Mouse (Mus musculus) embryonic stem cell, embryonic (primary cell): ENCODE results near the gene Fcer2a.

Source experiments
- CTCF ChIA-PET, 4 experiments: fragments of 300-600 bp in 2 of 4; fragments of 350-600 bp in 2 of 4; sonication (Branson Sonifier 250); formaldehyde crosslinking; loops; one replicate each; lab custom pipeline; 2022; ENCODE audit warnings: inconsistent platforms in 2 of 4; lab: Charles Lee
- POLR2A ChIA-PET, 4 experiments: fragments of 300-600 bp in 2 of 4; fragments of 350-600 bp in 2 of 4; sonication (Branson Sonifier 250); formaldehyde crosslinking; loops; one replicate each; lab custom pipeline; 2022; ENCODE audit warnings: antibody characterized with exemption in 4 of 4, inconsistent platforms in 1 of 4; lab: Charles Lee

Fcer2a gene

DNA sequence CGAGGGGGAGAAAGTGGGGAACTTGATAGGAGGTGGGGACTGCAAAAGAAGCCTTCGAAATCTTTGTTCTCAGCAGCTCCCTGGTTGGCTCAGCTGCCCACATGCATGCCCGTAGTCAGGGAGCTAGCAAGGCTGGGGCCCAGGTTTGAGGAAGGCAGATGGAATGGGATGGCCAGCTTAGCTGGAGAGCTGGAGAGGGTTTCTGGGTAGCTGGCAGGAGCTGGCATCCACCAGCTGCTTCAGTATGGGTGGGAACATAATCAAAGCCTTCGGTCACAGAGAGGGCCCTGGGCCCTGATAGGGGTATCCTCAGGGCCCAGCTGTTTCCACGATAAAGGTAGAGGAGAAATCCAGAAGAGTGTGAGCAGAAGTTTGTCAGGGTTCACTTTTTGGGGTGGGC, 11.5 kb downstream of the Fcer2a start:
- POLR2A ChIA-PET = interaction anchor here in 1 of 4 experiments (1.4 kb wide), 1 partner anchor 62 kb away, joined by 3 read pairs; no protein-coding TSS in a partner anchor
- CTCF ChIA-PET = interaction anchor here in 1 of 4 experiments (1.3 kb wide), 1 partner anchor 11 kb away, joined by 3 read pairs; the partner anchor contains the start of gene Fcor

DNA sequence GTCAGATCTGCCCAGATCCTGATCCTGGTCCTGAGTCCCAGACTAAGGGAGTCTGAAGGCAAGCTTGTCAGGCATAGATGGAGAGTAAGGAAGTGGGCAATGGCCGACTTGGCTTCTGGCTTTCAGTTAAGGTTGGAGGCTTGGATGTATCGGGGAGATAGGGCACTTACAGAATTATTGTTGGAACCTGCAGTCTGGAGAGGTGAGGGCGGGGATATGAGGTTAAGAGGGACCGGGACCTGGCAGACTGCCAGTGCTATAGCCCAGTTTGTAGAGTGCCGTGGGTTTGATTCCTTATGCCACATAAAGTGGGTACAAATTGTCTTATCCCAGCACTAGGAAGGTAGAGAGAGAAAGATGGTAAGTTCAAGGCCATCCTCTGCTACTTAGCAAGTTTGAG, 14.3 kb downstream of the Fcer2a start:
- ChIA-PET CTCF (no interaction called here), POLR2A (interaction anchor here in 1 of 4 experiments (0.6 to 1.0 kb wide), 4 partner anchors 23 to 274 kb away, joined by 3 read pairs; partner anchors contain the start of gene Camsap3)

DNA sequence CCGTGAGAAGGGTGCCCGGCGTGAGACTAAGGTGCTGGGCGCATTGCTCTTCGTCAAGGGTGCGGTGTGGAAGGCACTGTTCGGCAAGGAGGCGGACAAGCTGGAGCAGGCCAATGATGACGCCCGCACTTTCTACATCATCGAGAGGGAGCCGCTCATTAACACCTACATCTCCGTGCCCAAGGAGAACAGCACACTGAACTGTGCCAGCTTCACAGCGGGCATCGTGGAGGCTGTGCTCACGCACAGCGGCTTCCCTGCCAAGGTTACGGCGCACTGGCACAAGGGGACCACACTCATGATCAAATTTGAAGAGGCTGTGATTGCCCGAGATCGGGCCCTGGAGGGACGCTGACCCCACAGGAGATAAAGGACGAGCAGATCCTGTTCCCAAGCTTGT, 14.7 kb downstream of the Fcer2a start:
- CTCF ChIA-PET = no interaction called here
- POLR2A ChIA-PET = interaction anchor here in 2 of 4 experiments (0.6 to 1.0 kb wide), 5 partner anchors 23 to 636 kb away, joined by 3 to 4 read pairs (median 3); partner anchors contain the start of gene Camsap3 (in 1 of the 2)

DNA sequence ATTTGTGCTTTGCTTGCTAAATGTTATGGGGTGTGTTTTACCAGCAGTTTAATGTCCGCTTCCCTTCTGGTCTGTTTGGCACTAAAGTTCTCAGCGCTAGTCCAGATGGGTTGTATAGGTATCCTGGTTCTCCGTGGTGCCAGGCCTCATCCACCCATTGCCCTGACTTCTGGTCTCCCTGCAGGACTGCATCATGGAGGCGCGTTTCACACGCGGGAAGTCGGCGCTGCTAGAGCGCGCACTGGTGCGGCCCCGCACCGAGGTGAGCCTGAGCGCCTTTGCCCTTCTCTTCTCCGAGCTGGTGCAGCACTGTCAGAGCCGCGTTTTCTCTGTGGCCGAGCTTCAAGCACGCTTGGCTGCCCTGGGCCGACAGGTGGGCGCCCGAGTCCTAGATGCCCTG, 15.1 kb downstream of the Fcer2a start:
- POLR2A ChIA-PET = interaction anchor here in 2 of 4 experiments (0.6 to 1.1 kb wide), 5 partner anchors 22 to 636 kb away, joined by 3 to 4 read pairs (median 3); partner anchors contain the start of gene Camsap3 (in 1 of the 2)

DNA sequence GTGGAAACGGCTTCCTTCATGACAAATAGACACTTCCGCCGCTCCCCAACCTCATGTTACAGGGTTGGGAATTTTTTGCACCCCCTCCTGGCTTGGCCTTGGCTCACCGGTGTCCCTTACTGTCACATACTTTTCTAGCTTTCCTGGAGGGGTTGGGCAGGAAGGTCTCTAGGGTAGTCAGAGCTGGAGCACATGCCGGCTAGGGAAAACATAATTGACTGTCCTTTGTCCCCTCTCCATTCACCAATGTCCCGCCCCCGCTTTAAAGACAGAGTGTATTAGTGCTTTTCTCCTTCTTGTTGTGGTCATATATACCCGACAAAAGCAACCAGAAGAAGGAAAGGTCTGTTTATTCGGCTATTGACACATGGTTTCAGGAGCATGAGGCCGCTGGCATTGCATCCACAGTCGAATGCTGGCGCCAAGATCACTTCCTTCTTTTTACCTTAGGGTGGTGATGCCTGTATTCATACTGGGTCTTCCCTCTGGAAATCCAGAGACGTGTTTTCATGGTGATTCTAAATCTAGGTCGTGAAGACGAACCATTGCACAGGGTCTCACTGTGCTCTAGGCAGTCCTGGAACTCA, 16.9 kb downstream of the Fcer2a start:
- CTCF ChIA-PET = interaction anchor here in 3 of 4 experiments (0.7 to 2.2 kb wide), 11 partner anchors 10 to 398 kb away, joined by 3 to 16 read pairs (median 4); partner anchors contain the start of genes Insr (in 1 of the 3), Mcemp1 (in 1 of the 3) and Pex11g (in 1 of the 3)
- POLR2A ChIA-PET = interaction anchor here in 3 of 4 experiments (0.9 to 4.4 kb wide), 13 partner anchors 28 to 516 kb away, joined by 3 to 15 read pairs (median 5); partner anchors contain the start of genes Pet100 (in 2 of the 3), Xab2 (in 2 of the 3), C330021F23Rik (in 1 of the 3) and Camsap3 (in 1 of the 3)

More for the DNA sequence above, 15.1 kb downstream of the Fcer2a start:
- CTCF ChIA-PET = no interaction called here

DNA sequence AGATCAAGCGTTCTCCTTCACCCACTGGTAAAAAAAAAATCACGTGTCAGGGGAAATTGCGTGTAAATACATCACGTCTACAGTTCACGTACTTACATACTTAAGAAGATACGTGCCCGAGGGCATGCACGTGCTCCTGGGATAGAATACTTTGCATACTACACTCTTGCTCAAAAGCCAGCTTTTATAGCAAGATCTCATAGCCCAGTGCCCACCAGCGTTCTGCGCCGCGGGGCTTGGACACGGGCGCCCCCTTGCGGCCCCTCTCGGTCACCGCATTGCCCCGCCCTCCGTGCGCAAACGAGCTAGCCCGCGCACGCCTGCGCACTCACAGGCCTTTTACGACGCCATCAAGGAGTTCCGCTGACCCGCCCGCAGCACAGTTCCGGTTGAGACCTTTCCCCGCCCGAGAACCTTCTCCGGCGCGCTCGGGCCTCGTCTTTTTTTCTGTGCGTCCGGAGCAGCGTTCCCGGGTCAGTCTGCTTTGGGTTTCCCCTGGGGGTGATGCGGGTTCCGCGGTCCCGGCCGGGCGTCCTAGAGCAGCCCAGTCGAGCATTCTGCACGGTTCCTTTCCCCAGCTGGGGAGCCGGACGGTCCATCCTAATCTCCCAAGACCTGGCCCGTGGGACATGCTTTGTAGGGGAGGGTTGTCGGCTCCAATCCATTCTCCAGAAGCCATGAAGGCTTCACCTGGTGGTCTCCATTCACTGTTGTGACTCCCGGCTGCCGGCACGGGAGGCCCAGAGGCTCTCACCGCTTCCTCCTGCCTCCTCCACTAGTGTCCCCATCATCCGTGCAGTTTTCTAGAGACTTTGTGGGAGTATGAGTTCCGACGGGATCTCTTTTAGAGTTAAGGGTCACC, 17.6 kb downstream of the Fcer2a start, which contains the start of gene Trappc5:
Gene Trappc5, plus strand, starts transcription at position 169 of the 862 bp plus-strand sequence.
- ChIA-PET POLR2A (interaction anchor here (0.6 to 4.4 kb wide), 43 partner anchors 11 to 1001 kb away, joined by 3 to 15 read pairs (median 4); partner anchors contain the start of genes Pet100 (in 3 of the 4), Xab2 (in 3 of the 4), C330021F23Rik (in 2 of the 4) and Camsap3 (in 1 of the 4)), CTCF (interaction anchor here (0.5 to 2.2 kb wide), 82 partner anchors 8 to 818 kb away, joined by 3 to 21 read pairs (median 4); partner anchors contain the start of genes Camsap3 (in 2 of the 4), Mcemp1 (in 2 of the 4), Zfp358 (in 2 of the 4) and A430078G23Rik (in 1 of the 4))

DNA sequence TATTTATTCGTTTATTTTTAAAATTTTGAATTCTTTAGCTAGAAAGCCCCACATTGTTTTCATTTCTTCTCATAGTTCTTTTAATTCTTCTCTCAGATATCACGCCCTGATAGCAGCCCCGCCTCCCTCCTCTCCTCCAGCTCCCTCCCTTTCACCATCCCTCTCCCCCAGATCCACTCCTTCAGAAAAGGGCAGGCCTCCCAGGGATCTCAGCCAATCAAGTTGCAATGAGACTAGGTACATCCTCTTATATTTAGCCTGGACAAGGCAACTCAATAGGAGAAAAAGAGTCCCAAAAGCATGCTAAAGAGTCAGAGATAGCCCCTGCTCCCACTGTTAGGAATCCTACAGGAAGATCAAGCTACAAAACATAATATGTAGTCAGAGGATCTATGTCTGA, 19.3 kb downstream of the Fcer2a start:
- ChIA-PET POLR2A (interaction anchor here in 3 of 4 experiments (0.6 to 4.4 kb wide), 8 partner anchors 45 to 248 kb away, joined by 3 to 15 read pairs (median 4); partner anchors contain the start of genes C330021F23Rik (in 1 of the 3), Pet100 (in 1 of the 3), Pnpla6 (in 1 of the 3) and Xab2 (in 1 of the 3)), CTCF (interaction anchor here in 1 of 4 experiments (3.3 kb wide), 1 partner anchor 208 kb away, joined by 43 read pairs; the partner anchor contains the start of gene Pex11g)

DNA sequence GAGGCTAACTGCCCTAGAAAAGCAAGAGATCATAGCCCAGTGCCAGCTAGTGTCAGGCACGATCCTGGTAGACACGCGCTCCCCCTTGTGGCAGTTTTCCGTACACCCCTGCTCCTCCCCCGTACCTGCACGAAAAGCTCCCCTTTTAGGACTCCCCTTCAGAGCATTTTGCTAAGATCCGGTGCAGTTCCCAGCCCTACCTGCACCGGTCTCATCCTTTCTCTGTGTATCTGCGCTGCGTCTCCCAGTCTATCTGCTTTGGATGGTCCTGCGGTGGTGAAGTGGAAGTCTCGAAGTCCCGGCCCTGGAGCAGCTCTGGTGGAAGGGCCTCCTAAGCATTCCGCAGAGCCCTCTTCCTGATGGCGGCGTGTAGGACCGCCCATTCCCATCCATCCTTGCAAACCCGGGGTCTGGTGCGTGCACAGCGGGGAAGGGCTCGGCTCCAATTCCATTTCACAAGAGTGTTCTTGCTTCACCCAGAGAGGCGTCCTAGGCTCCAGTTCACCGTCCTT, 21.9 kb downstream of the Fcer2a start, which contains the start of gene Fcor:
Gene Fcor, minus strand, starts transcription at position 383 of the 512 bp plus-strand sequence.
- CTCF ChIA-PET = interaction anchor here (0.5 to 3.3 kb wide), 103 partner anchors 9 to 670 kb away, joined by 3 to 43 read pairs (median 4); partner anchors contain the start of genes C330021F23Rik (in 3 of the 4), Insr (in 3 of the 4), Pnpla6 (in 3 of the 4) and Retn (in 3 of the 4)
- POLR2A ChIA-PET = interaction anchor here (0.5 to 3.8 kb wide), 56 partner anchors 15 to 449 kb away, joined by 3 to 14 read pairs (median 4); partner anchors contain the start of genes C330021F23Rik (in 4 of the 4), Pnpla6 (in 3 of the 4), Pet100 (in 2 of the 4) and Xab2 (in 2 of the 4)

DNA sequence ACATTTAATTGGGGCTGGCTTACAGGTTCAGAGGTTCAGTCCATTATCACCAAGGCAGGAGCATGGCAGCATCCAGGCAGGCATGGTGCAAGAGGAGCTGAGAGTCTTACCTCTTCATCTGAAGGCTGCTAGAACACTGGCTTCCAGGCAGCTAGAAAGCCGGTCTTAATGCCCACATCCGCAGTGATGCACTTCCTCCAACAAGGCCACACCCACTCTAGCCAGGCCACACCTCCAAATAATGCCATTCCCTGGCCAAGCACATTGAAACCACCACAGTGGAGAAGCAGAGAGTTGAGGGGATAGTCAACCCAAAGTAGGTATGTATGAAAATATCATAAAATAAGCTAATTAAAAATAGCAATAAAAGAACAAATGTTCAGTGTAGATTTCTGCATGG, 23.6 kb downstream of the Fcer2a start:
- POLR2A ChIA-PET = interaction anchor here in 3 of 4 experiments (0.6 to 3.8 kb wide), 5 partner anchors 17 to 523 kb away, joined by 3 to 14 read pairs (median 3); partner anchors contain the start of gene Pnpla6 (in 1 of the 3)
- CTCF ChIA-PET = interaction anchor here in 2 of 4 experiments (0.6 to 3.2 kb wide), 6 partner anchors 13 to 111 kb away, joined by 3 to 39 read pairs (median 4); partner anchors contain the start of gene Retn (in 1 of the 2)

DNA sequence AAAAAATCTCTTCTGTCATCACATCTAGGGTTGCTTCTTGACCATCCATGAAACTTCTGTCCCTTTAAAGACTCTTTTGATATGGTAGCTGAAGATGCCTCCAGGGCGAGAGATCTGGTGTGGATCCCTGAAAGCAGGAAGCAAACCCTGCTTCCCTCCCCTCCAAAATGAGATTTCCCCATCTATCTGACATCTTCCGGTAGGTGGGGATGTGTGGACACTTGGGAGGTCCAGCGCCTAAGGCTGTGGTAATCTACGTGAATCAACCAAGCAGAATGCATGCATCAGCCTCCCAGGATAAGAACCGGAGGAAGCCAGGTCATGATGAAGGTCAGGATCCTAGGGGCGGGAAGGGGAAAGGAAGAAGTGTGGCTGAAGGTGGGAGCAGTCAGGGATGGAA, 28.5 kb downstream of the Fcer2a start, which contains the start of gene Mcemp1:
Gene Mcemp1, plus strand, starts transcription at position 248 of the 400 bp plus-strand sequence.
- POLR2A ChIA-PET = interaction anchor here in 3 of 4 experiments (0.6 to 2.7 kb wide), 9 partner anchors 10 to 273 kb away, joined by 3 to 8 read pairs (median 3); partner anchors contain the start of genes Arhgef18 (in 1 of the 3), Retn (in 1 of the 3), Stxbp2 (in 1 of the 3) and Trappc5 (in 1 of the 3)
- CTCF ChIA-PET = interaction anchor here in 3 of 4 experiments (0.8 to 1.5 kb wide), 3 partner anchors 11 to 106 kb away, joined by 3 to 5 read pairs (median 3); partner anchors contain the start of gene Trappc5 (in 1 of the 3)

DNA sequence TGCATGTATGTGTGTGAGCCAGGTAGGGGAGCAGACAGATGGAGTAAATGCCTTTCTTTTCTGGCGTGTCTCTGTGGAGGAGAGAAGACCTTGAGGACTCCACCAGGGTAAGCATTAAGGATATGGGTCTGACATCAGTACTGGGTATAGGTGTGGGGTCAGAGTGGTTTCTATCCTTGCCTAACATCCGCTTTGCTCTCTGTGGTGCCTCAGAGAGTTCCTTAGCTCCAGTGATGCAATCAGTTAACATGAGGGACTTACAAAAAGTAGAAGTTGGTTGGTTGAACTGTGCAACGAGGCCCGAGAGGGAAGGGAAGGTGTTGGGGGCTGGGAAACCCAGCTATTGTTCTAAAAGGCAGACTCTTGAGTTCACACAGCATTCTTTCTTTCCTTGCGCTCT, 29.6 kb downstream of the Fcer2a start:
- CTCF ChIA-PET = interaction anchor here in 1 of 4 experiments (0.6 to 0.7 kb wide), 2 partner anchors 201 to 291 kb away, joined by 3 to 8 read pairs; no protein-coding TSS in a partner anchor
- POLR2A ChIA-PET = interaction anchor here in 2 of 4 experiments (0.7 to 2.7 kb wide), 5 partner anchors 9 to 51 kb away, joined by 3 to 8 read pairs (median 4); partner anchors contain the start of gene Stxbp2 (in 1 of the 2)

DNA sequence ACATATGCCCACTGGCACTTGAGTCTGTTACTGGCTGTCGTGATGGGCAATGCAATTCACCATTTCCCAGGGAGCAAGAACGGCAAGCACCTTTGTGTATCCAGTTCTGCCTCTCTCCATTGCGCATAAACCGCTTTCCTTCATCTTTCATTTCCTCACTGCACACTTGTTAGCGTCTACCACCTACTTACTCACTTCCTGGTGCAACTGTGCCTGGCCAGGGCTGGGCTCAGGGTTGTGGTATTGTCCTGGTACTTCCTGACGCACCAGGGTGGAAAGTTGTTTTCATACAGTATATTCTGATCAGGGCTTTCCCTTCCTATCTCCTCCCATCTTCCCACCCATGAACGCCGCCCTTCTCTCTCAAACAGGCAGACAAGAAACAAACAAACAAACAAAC, 33.1 kb downstream of the Fcer2a start:
- POLR2A ChIA-PET = no interaction called here
- CTCF ChIA-PET = interaction anchor here in 1 of 4 experiments (2.5 kb wide), 1 partner anchor 11 kb away, joined by 9 read pairs; the partner anchor contains the start of gene Fcor

DNA sequence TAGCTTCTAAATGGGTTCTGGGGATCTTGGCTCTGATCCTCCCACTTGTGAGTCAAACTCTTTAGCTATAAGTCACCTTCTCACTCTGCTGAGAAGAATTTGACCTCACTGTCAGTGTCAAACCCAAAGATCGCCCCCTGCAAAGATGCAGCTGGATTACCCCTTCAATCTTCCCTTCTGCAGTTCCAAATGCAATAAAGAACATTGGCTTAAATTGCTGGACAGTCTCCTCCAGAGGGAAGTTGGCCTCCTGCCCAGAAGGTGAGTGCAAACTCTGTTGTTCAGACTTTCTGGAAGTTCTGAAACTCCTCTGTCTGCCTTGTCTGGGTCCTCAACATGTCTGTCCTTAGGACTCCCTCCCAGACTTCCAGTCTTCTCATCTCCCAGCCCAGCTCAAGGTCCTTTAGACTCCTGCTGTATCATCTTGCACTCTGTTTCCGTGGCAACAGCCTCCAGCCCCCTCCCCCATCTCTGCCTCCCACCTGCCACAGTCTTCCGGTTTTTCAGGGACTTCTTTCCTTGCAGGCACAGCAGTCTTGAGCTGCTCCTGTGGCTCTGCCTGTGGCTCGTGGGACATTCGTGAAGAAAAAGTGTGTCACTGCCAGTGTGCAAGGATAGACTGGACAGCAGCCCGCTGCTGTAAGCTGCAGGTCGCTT, 37.1 kb downstream of the Fcer2a start:
- CTCF ChIA-PET = interaction anchor here (0.5 to 2.0 kb wide), 9 partner anchors 11 to 182 kb away, joined by 3 to 8 read pairs (median 4); partner anchors contain the start of genes Fcor (in 4 of the 4) and Trappc5 (in 1 of the 4)
- POLR2A ChIA-PET = interaction anchor here in 2 of 4 experiments (0.6 to 1.7 kb wide), 8 partner anchors 11 to 269 kb away, joined by 3 to 6 read pairs (median 3); partner anchors contain the start of genes Fcor (in 1 of the 2) and Stxbp2 (in 1 of the 2)

DNA sequence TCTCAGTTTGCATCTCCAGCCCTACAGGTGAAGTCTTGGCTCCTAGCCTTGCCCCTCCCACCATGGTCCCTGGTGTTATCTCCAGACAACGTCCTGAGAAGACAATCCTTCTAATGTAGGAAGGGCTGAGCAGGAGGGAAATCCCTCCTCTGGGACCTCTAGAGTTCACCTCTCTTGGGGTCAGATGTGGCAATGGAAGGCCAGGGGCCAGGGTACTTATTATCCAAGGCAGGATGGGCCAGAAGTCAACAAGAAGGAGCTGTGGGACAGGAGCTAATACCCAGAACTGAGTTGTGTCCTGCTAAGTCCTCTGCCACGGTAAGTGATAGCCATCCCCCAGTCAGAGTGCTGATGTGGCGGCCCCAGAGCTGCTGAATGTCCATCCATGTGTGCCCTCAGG, 38.4 kb downstream of the Fcer2a start, which contains the start of gene Retn:
Gene Retn, plus strand, starts transcription at position 245 of the 400 bp plus-strand sequence.
- POLR2A ChIA-PET = interaction anchor here in 3 of 4 experiments (0.9 to 2.0 kb wide), 13 partner anchors 9 to 155 kb away, joined by 3 to 8 read pairs (median 3); partner anchors contain the start of genes Fcor (in 1 of the 3), Mcemp1 (in 1 of the 3), Mcoln1 (in 1 of the 3) and Pet100 (in 1 of the 3)
- CTCF ChIA-PET = interaction anchor here (0.6 to 1.7 kb wide), 8 partner anchors 8 to 97 kb away, joined by 3 to 6 read pairs (median 4); partner anchors contain the start of genes Fcor (in 4 of the 4) and Trappc5 (in 1 of the 4)
